Mouse (Mus musculus) stomach, embryonic 14.5 days (tissue): ENCODE measurements around the gene Psma7. TPM values are rescaled to one million over a fixed set of nuclear protein-coding genes. Genes with fewer than 3 reads are reported as not detected.

Experiments
- ATAC-seq: fragments of 200-750 bp; cut with Nextera tagmentation; 2 replicates; pipeline ENCODE4 v1.8.0; 2017; ENCODE audit warnings: low read depth, moderate TSS enrichment; ENCODE audit not compliant: insufficient number of reproducible peaks, insufficient read depth, low FRiP score
- H3K27ac ChIP-seq: fragments of 300-500 bp; sonication (generic); 2 replicates; pipeline ENCODE4 v1.5.1; 2014; ENCODE audit warnings: mild to moderate bottlenecking, low read length, moderate library complexity, mixed read lengths
- H3K27me3 ChIP-seq: fragments of 300-500 bp; sonication (generic); 2 replicates; pipeline ENCODE4 v1.6.1; 2014; ENCODE audit warnings: low read length, control low read depth, mixed read lengths; ENCODE audit not compliant: control insufficient read depth, insufficient read depth
- H3K36me3 ChIP-seq: fragments of 300-500 bp; sonication (generic); 2 replicates; pipeline ENCODE4 v1.6.1; 2014; ENCODE audit warnings: mild to moderate bottlenecking, control low read depth, low read length, moderate library complexity, mixed read lengths; ENCODE audit not compliant: control insufficient read depth, insufficient read depth
- H3K4me1 ChIP-seq: fragments of 300-500 bp; sonication (generic); 2 replicates; pipeline ENCODE4 v1.6.1; 2014; ENCODE audit warnings: low read length, control low read depth, mixed read lengths; ENCODE audit not compliant: control insufficient read depth, insufficient read depth
- H3K4me2 ChIP-seq: fragments of 300-500 bp; sonication (generic); replicated peaks from 2 replicates; pipeline ENCODE4 v1.6.1; 2014; ENCODE audit warnings: low read depth, low read length, control low read depth
- H3K4me3 ChIP-seq: fragments of 300-500 bp; sonication (generic); 2 replicates; pipeline ENCODE4 v1.5.1; 2014; ENCODE audit warnings: low read depth, low read length, control low read depth
- H3K9ac ChIP-seq: fragments of 300-500 bp; sonication (generic); replicated peaks from 2 replicates; pipeline ENCODE4 v1.6.1; 2014; ENCODE audit warnings: low read depth, mild to moderate bottlenecking, control low read depth, low read length, moderate library complexity, mixed read lengths
- H3K9me3 ChIP-seq: fragments of 300-500 bp; sonication (generic); 2 replicates; pipeline ENCODE4 v1.6.1; 2016; ENCODE audit warnings: low read depth, low read length, control low read depth; ENCODE audit not compliant: control insufficient read depth
- WGBS: fragments of 180-500 bp; shearing (Covaris S2); extraction: QIAGEN DNeasy Blood & Tissue Kit; methylation state at CpG from one replicate; pipeline ENCODE4 v1.1.7; 2014; 5-methylcytosine and 5-hydroxymethylcytosine counted together
- polyA plus RNA-seq: library from polyadenylated mRNA; unstranded; fragments of >200 nt; fragmentation: Nextera tagmentation; extraction: Ambion mirVana; gene quantifications from 2 replicates; pipeline ENCODE4 v1.2.1, GENCODE M21; 2014

Gene Psma7
- polyA plus RNA-seq, 1 experiment from 2014 or later = 480 TPM

DNA sequence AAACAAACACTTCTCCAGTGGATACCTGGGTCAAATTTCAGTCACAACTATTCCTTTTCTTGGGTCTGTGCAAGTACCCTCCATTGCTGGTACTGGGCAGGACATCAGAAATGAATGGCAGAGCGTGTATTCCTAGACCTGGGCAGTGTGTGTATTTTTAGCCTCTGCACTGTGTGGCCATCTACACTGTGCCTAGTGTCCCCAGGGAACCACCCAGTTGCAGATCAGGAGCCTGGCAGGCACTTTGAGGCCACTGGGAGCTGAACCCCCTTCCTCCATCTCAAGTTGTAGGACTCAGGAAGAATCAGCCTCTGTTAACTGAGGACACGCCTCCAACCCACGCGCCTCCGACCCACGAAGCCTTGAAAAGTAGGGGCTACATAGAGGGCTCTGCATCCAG, 19.5 kb downstream of the Psma7 start:
- Histone ChIP-seq H3K9ac (no peak overlapping the region), H3K27me3 (0 out of 2 replicates have a peak, but pooled peaks cover 6% of the 10 kb centered on the region), H3K4me2 (no peak overlapping the region), H3K9me3 (no peaks in the 10 kb centered on the region), H3K27ac (no peak overlapping the region), H3K4me1 (peaks cover 22% of the 10 kb centered on the region), H3K36me3 (peaks cover 2% of the 10 kb centered on the region; the same call in 1 of the 2 replicates), H3K4me3 (no peak overlapping the region)
- 57% methylated on average over 6 of the region's 6 CpGs for WGBS
- no peak for ATAC-seq

DNA sequence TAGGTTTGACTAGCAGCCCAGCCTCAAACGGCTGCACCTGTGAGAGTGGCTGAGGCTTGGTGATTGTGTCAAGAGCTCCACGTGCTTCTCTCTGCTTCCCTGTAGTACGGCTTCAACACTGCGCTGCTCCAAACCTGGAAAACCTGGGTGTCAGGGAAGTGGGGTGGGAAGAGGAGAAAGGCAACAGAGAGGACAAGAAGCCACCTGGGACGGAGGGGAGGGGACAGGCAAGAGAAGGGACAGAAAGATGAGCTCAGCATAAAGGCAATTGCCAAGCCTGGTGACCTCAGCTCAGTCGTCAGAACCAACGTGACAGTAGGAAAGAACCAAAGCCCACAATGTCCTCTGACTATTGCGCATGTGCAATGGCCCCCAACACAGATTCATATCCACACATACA, 21.3 kb downstream of the Psma7 start:
- no peak overlapping the region for H3K4me3 ChIP-seq
- WGBS = 82% methylated on average over 8 of the region's 8 CpGs
- no peak for ATAC-seq

DNA sequence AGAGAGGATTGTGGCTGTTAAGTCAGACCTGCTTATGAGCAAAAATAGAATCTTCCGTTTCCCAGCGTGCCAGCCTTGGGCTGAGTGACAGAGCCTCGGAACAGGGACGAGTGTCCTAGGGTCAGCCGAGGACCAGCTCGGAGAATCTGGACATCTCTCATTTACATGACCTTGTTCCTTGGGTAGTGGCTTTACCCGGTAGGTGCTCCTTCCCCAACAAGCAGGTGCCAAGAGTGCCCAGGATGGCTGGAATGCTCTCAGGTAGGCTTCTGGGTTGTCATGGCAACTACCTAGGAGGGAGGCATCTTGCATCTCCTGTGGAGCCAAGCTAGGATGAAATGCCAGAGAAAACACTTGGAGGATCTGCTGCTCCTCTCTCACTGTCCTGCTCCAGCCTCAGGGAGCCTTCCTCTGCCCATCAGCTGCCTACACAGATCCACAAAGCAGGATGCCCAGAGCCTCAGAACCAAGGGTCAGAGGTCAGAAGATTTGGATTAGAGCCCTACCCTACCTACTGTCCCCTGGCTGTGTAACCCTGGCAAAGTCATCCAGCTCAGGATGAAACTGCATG, 22.1 kb downstream of the Psma7 start:
- Histone ChIP-seq H3K4me1 (peaks cover 14% of the 10 kb centered on the region; the same call in 1 of the 2 replicates), H3K9me3 (no peaks in the 10 kb centered on the region), H3K9ac (no peak overlapping the region), H3K27ac (no peak overlapping the region), H3K4me2 (no peak overlapping the region), H3K36me3 (no peaks in the 10 kb centered on the region), H3K27me3 (0 out of 2 replicates have a peak, but pooled peaks cover 6% of the 10 kb centered on the region), H3K4me3 (no peak overlapping the region)
- WGBS = 77% methylated on average over 7 of the region's 7 CpGs
- no peak for ATAC-seq

More for the DNA sequence above, 21.3 kb downstream of the Psma7 start:
- no peaks in the 10 kb centered on the region for H3K9me3 ChIP-seq
- H3K4me1 ChIP-seq = peaks cover 10% of the 10 kb centered on the region; the same call in 1 of the 2 replicates
- H3K36me3 ChIP-seq = no peaks in the 10 kb centered on the region
- H3K4me2 ChIP-seq = no peak overlapping the region
- no peak overlapping the region for H3K9ac ChIP-seq
- H3K27ac ChIP-seq = no peak overlapping the region
- 0 out of 2 replicates have a peak, but pooled peaks cover 6% of the 10 kb centered on the region for H3K27me3 ChIP-seq

DNA sequence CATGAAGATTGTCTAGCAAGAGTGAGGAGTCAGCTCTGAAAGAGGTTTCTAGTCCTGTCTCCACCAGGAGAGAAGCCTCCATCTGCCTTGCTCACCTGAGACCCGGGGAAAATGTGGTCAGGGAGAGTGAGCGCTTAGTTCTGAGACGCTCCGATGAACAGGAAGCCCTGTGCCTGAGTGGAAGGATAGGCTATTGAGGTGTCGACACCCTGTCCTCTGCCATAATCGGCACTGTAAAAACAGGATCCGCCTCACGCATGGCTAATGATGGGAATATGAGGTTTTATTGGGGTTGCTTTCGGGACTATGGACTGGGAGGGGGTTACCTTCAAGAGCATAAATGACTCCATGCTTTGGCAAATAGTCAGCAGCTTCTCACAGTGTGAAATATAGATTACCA, 23.7 kb downstream of the Psma7 start:
- H3K27ac ChIP-seq = no peak overlapping the region
- peaks cover 11% of the 10 kb centered on the region; the same call in 1 of the 2 replicates for H3K4me1 ChIP-seq
- no peaks in the 10 kb centered on the region for H3K36me3 ChIP-seq
- no peak for ATAC-seq
- H3K27me3 ChIP-seq = 0 out of 2 replicates have a peak, but pooled peaks cover 6% of the 10 kb centered on the region
- no peak overlapping the region for H3K4me2 ChIP-seq
- H3K4me3 ChIP-seq = no peak overlapping the region
- no peak overlapping the region for H3K9ac ChIP-seq
- no peaks in the 10 kb centered on the region for H3K9me3 ChIP-seq
- WGBS = 90% methylated on average over 9 of the region's 9 CpGs

DNA sequence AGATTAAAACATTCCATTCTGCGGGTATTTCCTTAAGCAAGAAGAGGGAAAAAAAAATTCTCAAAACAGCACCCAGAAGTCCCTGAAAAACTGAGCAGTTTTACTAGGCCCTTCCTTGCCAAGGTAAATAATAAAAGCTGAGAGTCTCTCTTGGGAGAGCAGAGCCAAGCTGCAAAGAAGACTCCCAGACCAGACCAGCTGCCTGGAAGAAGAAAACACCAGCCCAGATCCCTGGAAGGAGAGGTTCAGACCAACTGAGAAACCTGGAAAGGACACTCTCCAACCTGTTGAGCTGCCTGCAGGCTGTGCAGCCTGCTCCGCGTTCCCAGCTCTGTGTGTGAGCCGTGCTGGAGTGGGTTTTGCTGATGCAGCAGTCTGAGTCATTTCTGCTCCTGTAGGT, 24.6 kb downstream of the Psma7 start:
- H3K4me1 ChIP-seq = peaks cover 11% of the 10 kb centered on the region; the same call in 1 of the 2 replicates
- H3K27ac ChIP-seq = peak overlapping the region; percentile 28; the same call in 1 of the 2 replicates
- 42% methylated on average over 4 of the region's 4 CpGs for whole genome bisulfite sequencing
- no peaks in the 10 kb centered on the region for H3K9me3 ChIP-seq
- 0 out of 2 replicates have a peak, but pooled peaks cover 5% of the 10 kb centered on the region for H3K27me3 ChIP-seq
- H3K4me2 ChIP-seq = no peak overlapping the region
- no peak for ATAC-seq
- H3K36me3 ChIP-seq = no peaks in the 10 kb centered on the region
- H3K4me3 ChIP-seq = no peak overlapping the region
- no peak overlapping the region for H3K9ac ChIP-seq

DNA sequence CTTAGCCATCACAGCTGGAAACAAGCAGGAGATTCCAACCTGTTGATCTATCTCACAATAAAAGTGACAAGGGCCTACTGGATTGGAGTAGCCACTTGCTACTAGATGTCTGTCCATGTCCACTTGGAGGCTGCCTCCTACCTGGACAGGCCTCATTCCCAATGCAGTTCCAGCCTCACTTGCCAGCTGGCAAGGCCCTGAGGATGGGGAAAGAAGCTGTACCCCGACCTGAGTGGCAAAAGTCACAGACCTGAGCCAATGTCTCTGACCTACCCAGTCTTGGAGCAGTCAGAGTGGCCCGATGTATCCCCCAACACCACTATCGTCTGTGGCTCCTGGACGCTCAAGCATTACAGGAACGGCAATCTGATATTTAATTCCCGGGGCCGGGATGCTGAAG, 28.5 kb downstream of the Psma7 start:
- H3K4me3 ChIP-seq = no peak overlapping the region
- no peaks in the 10 kb centered on the region for H3K9me3 ChIP-seq
- no peaks in the 10 kb centered on the region for H3K27me3 ChIP-seq
- ATAC-seq = no peak
- H3K9ac ChIP-seq = no peak overlapping the region
- H3K27ac ChIP-seq = no peak overlapping the region
- H3K4me1 ChIP-seq = peaks cover 11% of the 10 kb centered on the region; the same call in 1 of the 2 replicates
- H3K4me2 ChIP-seq = no peak overlapping the region
- H3K36me3 ChIP-seq = no peaks in the 10 kb centered on the region
- WGBS = 89% methylated on average over 7 of the region's 7 CpGs

DNA sequence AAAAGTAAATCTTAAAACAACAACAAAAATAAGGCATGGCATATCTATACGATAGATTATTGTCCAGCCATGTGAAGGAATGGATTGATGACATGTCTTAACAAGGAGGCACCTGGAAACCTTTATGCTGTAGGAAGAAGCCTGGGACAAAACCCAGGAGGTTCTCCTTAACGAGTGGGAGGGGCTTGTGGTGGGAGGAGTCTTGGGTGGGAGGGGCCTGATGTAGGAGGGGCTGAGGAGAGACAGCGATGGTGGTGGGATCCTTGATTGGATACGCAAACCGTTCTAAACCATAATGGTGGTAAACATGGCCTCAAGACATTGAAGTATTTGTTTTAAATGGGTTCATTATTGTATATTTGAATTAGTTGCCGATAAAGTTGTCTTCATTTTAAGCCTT, 30.9 kb downstream of the Psma7 start:
- WGBS = 79% methylated on average over 6 of the region's 6 CpGs
- H3K27ac ChIP-seq = no peak overlapping the region

DNA sequence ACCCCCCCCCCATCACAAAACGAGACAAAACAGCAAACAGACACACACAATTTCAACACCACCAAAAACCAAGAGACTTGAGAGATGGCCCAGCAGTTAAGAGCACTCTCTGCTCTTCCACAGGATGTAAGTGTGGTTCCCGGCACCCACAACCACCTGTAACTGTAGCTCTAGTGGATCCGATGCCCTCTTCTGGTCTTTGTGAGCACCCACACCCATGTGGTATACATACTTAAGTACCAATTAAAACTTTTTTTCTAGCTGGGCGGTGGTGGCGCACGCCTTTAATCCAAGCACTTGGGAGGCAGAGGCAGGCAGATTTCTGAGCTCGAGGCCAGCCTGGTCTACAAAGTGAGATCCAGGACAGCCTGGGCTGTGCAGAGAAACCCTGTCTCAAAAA, 31.5 kb downstream of the Psma7 start:
- H3K27ac ChIP-seq = no peak overlapping the region
- ATAC-seq = no peak
- no peak overlapping the region for H3K4me3 ChIP-seq
- no peaks in the 10 kb centered on the region for H3K9me3 ChIP-seq
- H3K36me3 ChIP-seq = no peaks in the 10 kb centered on the region
- H3K4me1 ChIP-seq = peaks cover 6% of the 10 kb centered on the region; the same call in 1 of the 2 replicates
- no peaks in the 10 kb centered on the region for H3K27me3 ChIP-seq
- WGBS = 90% methylated on average over 7 of the region's 7 CpGs
- H3K4me2 ChIP-seq = no peak overlapping the region
- H3K9ac ChIP-seq = no peak overlapping the region

More for the DNA sequence above, 30.9 kb downstream of the Psma7 start:
- H3K9me3 ChIP-seq = no peaks in the 10 kb centered on the region
- no peak overlapping the region for H3K4me2 ChIP-seq
- H3K27me3 ChIP-seq = no peaks in the 10 kb centered on the region
- H3K9ac ChIP-seq = no peak overlapping the region
- H3K36me3 ChIP-seq = no peaks in the 10 kb centered on the region
- no peak overlapping the region for H3K4me3 ChIP-seq
- H3K4me1 ChIP-seq = peaks cover 6% of the 10 kb centered on the region; the same call in 1 of the 2 replicates
- 0 out of 2 replicates have a peak, but pooled peaks have one; percentile 29 for ATAC-seq
